Mouse (Mus musculus) C2C12 (cell line): ENCODE data around the gene Agfg2.

Source experiments
- CTCF ChIP-seq: IDR thresholded peaks from one replicate; pipeline ENCODE4 v1.5.1; 2011; ENCODE audit not compliant: control insufficient read depth, insufficient read depth, insufficient read length
- USF1 ChIP-seq: IDR thresholded peaks from one replicate; pipeline ENCODE4 v1.6.1; 2011; ENCODE audit warnings: low read depth, mild to moderate bottlenecking, control low read depth, moderate library complexity

- TF ChIP-seq CTCF (no peak), USF1 (no peak)
Measured at GRCm38 (mm10) chr5:137644484-137644883, 40.0 kb downstream of the Agfg2 start.
